Mouse (Mus musculus) stomach, postnatal 0 days (tissue): ENCODE data around the gene Fancg.

Experiments used
- CTCF ChIP-seq: IDR thresholded peaks from 2 replicates; pipeline ENCODE4 v1.5.1; 2016; ENCODE audit warnings: antibody characterized with exemption, low read depth, mild to moderate bottlenecking, moderate library complexity
- EP300 ChIP-seq: optimal IDR thresholded peaks from 2 replicates; pipeline ENCODE3; 2016; ENCODE audit warnings: antibody characterized with exemption

- TF ChIP-seq CTCF (no peak), EP300 (no peak)
Measured at GRCm38 (mm10) chr4:43035851-43036250, 25.5 kb upstream of the Fancg start.
